Mouse (Mus musculus) cerebellum, adult 11-12 months (tissue): Measurements from ENCODE around the gene Sh3rf1.

Source experiments
- DNase-seq: peaks from one replicate; pipeline ENCODE4 v3.0.0; 2022

The Sh3rf1 gene

DNA sequence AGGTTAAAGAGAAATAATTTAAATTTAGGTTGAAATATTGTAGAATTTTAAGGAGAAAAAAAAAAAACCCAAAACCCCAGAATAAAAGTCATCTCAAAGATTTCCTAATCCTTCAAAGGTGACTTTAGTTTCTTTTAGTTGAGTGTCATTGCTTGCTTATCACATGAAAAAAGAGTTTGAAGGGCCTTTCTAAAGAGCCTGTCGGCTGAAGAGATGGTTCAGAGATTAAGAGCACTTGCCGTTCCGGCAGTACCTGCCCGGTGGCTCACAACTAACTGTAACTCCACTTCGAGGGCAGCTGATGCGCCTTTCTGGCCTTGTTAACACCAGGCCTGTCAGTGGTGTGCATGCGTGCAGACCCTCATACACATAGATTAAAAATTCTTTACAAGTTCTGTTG is 41.2 kb downstream of the Sh3rf1 start:
- no peak for DNase-seq

DNA sequence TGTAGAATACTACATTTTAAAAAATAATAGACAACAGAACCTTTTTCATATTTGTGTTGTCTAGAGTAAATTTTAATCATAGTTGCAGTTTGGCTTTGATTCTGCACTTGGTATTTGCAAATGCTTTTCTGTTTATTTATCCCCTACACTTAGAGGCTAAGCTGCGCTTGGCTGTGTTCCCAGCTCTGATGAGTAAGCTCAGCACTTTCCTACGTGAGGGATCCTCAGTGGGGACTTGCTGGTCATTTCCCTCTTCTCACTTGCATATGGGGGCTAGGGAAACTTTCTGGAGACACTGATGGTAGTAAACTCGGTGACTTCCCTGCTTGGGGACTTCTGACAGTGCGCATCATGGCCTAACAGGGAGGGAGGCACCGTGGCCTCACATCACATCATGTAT is 41.7 kb downstream of the Sh3rf1 start:
- DNase-seq = no peak

DNA sequence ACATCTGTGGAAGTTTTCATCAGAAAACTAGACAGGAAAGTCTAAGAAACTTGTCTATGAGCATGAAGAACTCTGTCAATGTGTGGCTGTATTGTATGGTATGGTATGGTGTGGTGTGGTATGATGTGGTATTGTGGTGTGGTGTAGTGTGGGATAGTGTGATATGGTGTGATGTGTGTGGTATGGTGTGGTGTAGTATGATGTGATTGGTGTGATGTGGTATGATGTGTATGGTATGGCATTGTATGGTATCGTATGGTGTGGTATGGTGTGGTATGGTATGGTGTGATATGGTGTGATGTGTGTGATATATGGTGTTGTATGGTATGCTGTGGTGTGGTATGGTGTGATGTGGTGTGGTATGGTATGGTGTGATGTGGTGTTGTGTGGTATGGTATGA is 43.4 kb downstream of the Sh3rf1 start:
- DNase-seq = no peak

DNA sequence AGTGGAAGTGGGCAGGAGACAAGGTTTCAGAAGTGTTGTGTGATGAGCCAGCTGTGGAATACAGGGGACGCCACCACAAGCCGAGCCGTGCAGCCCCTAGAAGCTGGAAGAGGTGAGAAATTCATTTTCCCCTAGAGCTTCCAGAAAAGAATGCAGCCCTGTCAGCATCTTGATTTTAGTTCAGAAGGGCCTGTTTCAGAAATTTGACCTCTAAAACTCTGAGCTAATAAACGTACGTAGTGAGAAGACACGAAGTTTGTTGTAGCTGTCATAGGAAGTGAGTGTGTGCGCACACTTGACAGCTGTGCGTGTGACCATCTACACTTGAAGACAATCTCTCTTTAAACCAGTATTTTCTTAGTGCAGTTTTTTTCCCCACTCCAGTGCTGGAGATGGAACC is 44.0 kb downstream of the Sh3rf1 start:
- DNase-seq = no peak

DNA sequence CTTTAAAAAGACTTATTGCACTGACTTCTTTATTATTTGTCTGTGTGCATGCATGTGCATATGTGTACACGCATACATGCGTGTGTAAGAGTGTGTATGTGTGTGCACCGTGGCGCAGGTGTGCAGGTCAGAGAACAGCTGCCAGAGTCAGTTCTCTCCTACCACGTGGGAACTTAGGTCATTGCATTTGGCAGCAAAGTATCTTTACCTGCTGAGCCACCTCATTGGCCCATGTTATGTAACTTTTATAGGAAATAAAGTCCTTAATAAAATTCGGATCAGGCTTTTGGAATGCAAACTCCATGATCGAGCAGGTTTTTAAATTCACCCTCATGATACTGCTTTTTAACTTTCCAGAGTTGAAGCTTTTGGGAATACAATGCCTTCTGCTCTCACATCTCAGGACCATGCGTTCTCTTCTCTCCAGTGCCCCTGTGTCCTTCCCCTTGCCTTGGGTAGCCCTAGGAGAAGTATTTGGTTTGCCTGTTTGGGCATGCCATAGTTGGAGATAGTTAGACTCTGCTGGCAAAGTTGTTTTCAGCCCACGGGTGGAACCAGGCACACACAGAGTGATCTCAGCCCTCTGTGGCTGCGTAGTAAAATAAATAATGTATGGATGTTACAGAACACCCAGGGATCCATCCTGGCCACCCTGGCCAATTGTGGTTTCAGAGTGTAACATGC is 44.7 kb downstream of the Sh3rf1 start:
- no peak for DNase-seq

DNA sequence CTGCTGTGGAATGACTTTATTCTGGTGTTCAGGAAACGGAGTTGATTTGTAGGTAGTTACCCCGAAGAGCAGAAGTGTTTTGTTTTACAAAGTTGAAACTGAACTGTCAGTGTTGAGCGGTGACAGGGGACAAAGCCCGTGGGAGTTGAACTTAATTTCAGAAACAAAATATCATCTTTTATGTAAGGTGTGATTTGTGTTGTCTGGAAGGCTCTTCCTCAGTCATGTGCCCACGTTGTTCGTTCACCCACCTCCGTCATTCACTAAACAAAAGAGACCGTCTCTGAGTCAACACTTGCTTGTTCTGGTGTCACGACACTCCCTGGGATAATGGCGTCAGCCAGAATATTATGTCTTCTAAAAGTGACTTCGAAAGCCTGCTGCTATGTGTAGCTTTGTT is 46.3 kb downstream of the Sh3rf1 start:
- no peak for DNase-seq

DNA sequence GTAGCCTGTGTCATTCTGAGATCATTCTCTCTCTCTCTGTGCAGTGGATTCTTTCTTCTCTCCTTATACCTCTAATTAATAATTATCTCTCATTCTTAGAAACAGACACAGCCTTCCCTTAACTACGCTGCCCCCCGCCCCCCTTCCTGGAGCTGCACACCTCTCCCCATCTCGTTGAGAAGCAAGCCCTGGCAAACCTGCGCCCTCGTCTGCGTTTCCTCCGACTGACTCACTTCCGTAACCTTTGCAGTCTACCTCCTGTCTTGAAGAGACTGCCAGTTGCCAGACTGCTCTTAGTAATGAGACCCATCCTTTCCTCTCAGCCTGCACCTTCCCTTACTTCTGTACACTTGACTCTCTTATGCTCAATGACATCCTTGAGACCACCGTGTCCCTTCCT is 46.9 kb downstream of the Sh3rf1 start:
- no peak for DNase-seq

DNA sequence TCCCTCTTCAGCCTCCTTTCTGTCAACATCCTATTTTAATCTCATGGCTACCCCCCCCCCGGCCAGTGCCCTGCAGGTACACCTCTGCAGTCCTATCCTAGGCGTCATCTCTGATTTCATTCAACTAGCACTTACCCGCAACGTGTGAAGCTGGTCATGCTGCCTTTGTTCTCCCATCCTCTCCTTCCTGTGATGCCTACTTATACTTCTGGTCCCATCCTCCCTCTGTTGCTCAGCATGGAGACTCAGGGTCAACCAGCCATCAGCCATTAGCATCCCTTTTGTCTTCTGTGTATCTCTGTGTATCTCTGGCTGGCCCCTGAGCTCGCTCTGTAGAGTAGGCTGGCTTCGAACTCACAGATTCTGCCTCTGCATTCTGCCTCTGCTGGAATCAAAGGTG is 47.3 kb downstream of the Sh3rf1 start:
- no peak for DNase-seq

DNA sequence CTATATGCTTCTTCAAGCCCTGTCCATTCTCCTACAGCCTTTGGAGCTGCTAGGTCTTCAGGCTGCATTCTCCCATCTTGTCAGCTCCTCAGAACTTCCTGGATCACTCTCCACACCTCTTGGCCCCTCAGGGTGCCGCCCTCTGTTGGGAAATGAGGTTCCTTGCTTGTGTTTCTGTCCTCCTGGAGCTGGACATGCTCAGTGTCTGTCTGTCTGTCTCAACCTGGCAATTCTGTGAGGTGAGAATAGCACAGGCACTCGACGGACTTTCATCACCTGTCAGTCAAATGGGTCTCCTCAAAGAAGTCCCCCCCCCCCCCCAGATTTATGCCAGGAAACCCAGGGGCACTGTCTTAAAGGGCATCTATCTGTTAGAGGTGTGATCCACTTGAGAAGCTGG is 49.2 kb downstream of the Sh3rf1 start:
- no peak for DNase-seq

DNA sequence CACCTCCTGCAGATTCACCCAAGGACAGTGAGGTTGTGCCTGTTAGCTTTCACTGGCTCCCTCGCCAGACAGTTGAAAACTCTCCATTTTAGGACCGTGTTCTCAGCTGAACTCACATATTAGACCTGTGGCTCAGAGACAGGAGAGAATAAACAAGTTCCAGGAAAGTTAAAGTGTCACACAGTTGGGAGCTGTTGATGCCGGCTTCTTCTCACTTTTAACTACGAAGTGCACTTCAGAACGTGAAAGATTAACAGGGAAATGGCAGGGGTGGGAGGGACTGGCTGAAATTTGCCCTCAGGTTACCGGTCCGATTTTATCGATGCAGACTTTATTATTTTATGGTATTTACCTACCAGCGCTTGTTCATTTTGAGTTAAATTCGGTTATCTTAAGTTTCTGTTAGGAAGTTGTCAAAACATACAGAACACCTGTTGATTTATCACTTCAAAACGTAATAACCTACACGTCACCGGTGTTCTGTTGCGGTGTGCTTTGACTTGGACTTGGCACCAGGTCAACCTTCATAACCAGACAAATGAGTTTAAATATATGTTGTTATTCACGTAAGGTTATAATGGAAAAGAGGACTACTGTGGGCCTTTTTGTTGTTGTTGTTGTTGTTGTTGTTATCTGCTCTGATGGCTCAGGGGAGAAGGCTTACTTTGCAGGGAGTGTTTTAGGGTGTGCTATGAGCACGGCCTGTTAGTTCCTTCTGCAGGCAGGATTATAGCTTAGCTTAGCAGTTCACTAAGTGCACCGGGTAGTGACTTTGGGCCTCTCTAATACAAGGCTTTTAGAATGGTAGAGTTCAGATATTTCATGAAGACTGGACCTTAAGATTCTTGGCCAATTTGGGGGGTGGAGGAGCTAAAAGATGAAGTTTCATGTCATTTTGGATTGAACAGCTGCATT is 49.9 kb downstream of the Sh3rf1 start:
- DNase-seq = no peak

DNA sequence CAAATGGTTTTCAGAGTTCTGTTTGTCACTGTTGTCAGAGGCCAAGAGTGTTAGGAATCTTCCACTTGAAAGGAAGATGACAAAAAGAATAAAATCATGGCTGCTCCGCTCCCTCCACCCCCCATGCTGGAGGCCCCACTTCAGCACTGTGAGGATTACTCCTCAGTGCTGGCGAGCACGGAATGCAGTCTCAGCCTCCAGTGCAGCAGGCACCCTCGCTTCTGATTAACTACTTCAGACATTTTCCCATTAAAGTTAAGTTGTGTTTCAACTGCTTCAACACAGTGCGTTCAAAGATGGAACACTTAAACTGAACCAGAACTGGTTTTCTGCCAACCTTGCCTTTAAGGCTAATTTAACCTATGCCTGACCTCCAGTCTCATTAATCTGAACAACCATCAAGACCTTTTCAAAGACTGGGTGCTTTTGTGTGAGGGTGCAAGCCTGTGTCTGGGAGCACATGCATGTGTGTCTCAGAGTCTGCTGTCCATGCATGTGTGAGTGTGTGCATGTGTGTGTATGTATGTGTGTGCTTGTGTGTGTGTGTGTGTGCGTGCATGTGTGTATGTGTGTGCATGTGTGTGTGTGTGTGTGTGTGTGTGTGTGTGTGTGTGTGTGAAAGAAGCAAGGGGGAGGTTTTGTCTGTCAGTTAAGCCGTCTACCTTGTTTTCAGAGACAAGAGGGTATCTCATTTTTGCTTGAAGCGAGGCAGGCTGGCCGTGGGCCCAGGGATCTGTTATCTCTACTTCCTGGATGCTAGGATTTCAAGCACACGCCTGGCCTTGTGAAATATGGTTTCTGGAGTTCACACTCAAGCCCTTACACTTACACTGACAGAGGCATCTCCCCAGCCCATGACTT is 51.2 kb downstream of the Sh3rf1 start:
- no peak for DNase-seq

DNA sequence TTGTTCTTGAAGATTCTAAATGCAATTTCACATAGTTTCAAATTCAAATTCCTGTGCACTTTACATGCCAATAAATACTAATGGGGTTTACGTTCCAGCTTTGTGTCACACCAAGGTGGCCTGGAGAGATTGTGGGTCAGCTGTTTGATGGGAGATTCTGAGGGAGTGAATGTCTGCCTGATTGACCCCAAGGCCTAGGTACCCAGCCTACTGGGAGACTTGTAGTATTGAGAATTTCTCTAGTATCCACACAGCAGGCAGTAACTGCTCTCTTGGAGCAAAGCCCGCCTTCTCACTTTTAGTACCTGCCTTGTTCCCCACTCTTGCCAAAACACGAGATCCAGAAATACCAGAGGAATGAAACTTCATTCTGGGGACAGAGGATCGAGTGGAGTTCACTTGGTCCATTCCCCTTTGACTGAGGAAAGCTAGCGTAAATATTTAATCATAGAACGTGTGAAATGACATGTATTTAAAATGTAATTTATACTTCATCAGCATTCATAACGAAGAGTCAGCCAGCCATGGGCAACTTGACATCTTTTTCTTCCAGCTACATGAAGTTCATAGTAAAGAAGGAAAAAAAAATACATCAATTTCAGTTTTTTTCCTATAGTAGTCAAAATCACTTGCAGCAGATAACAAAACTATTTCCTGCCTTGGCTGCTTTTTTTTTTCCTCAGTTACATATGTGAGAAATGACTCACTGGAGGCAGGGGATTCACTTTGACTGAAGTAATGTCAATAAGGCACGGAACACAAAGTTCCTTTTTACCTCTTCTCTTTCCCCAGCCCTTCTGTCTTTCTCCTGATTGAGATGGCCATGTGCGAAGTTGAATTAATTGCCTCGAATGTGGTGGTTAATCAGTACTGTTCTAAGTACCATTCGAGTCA is 52.0 kb downstream of the Sh3rf1 start:
- DNase-seq = no peak

DNA sequence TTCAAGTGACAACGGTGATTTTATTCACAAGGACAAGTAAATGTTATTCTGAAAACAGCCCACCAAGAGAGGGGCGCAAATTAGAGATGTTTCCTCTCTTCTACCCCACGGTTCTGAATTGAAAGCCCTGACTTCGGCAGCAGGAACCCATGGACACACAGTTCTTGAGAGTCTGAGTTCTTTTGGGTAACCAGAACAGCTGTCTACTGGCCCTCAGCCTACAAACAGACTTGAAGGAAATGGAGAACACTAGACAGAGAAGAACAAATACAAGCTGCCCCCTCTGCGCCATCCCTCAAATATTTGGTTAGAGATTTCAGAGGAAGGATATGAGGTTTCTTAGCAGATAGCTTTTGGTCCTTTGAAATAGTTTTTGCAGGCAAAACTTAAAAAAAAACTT is 52.7 kb downstream of the Sh3rf1 start:
- no peak for DNase-seq

DNA sequence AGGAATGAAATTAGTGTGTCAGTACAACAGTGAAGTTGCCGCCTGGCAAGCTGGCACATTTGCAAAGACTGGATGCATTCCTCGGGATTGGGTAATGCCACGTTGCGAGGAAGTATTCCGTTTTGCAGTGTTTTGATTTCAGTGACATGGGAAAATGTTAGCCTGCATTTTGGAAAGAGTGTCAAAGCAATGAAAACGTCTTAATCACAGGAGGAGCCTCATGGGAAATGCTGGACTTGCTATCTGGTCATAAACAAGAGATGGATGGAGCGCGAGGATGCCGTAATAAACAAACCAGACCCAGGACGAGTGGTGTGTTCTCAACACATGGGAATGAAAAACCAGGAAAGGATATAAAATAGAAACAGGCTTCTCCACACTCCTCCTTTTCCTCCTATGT is 55.4 kb downstream of the Sh3rf1 start:
- DNase-seq = no peak

DNA sequence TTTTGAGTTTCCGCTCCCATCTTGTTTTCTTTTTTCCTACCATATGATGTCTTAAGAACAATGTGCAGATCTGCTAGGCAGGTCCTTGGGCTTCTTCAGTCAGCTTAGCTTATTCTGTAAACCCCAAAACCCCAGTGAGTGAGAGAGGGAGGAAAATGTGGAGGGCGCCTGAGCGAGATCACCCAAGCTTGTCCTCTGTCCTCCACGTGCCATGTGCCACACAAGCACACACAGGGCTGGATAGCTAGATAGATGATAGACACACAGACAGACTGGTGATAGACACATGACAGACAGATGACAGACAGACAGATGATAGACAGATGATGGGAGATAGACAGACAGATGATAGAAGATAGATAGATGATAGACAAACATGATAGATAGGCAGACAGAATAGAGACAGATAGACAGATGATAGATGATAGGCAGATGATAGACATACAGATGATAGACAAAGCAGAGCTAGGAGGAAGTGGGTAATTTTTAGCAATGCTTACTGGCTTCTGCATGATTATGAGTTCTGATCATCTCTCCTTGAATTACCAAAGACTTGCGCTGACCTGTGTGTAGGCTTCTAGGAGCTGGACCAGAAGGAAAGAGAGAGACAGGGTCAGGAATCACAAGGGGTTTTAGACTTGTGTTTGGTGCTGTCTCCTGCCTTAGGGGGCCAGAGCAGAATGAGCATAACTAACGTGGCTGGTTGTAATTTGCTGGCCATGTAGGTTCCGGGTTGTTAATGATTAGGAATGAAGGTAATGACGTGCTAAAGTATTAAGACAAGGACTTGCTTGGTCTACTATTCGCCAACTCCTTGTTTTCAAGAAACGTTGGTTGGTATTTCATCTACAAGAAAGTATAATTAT is 58.9 kb downstream of the Sh3rf1 start:
- no peak for DNase-seq

DNA sequence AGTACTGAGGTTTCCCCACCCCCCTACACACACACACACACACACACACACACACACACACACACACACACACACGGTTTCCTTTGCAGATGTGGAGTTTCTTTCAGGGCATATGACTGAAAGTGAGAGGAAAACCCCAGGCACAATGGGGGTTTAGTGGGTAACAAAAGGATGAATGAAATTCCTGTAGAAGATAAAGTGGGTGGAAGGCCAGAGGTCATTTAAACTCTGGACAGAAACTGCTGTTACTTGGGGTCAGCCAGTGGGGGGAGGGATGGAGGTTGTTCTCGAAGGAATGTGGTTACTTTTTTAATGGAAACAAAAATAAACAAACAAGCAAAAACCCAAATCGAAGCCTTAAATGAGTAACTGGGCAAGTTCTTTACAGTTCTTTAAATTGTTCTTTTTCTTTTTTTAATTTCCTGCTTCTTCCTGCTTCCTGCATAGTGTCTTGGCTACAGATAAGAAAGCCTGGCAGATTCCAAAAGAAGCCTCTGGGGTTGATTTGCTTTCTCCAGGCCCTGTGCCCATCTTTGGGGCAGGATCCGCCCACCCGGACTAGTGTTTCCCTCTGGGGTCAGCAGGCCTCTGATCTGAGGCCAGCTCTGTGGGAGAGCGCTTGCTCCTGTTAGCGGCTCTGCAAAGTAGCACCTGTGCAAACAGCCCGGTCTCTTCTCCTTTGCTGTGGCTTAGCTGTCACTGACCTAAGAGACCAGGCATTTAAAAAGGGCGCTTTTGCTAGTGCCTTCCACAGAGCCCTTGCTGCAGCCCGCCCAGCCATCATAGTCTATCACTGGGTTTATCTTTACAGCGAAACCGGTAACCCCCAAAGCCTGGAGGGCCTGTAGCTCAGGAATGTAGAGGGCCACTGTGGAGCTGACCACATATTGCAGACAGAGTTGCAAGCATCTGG is 59.8 kb downstream of the Sh3rf1 start:
- no peak for DNase-seq

DNA sequence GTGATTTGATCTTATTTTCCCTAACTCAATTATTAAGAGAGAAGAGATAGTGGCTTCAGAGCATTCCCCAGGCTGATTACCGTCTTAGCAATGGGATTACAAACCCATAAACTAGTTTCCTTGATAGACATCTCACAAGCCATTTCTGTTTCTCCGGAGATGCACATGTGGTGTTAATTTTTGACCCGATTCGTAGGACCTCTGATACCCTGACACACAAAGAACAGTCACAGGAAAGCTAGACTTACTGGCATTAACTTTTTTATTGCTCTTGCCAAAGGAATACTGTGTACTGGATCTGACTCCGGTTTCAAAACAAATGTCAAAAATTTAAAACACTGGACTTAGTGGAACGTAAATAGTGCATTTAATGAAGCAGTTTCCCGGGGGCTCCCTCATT is 62.2 kb downstream of the Sh3rf1 start:
- DNase-seq = no peak

DNA sequence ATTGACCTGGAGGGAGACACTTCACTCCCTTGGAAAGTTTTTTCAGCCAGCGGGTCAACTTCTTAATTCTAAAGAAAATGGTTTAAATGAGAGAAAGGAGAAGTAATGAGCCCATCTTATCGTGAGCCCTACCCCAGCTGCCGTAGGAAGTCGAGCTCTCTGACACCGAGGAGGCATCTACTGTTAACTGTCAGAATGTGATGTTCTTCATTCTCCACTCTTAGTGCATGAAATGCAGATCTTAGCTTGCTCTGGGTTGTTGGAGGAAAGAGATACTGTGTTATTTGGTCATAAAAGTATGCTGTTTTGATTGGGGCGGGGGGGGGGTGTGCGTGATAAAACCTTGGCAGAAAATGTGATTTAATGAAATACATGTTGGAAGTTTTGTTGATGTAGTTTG is 62.7 kb downstream of the Sh3rf1 start:
- DNase-seq = no peak

DNA sequence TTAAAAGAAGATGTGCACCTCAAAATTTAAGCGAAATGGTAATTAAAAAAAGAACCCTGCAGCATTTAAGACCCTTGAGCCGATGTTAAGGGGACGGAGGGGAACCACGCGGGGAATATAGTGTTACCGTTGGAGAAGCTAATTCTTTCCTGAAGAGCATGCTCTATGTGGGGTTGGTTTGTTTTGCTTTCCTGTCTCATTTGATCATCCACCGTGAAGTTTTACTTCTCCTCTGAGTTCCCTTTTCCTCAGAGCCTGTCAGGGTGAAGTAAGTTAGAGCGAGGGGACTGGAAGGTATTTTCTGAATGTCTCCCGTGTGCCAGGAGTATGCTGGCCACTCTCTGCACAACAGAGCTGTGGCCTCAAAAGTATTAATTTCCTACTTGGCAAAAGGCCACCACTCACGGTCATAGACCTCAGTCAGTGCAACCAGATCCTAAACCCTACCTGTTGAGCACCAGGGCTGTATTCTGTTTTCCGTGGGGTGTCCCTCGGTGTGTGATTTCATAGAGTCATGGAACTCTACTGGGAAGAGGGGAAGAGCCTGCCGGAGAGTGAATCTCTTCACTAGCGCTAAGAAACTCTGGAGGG is 63.2 kb downstream of the Sh3rf1 start:
- DNase-seq = no peak

DNA sequence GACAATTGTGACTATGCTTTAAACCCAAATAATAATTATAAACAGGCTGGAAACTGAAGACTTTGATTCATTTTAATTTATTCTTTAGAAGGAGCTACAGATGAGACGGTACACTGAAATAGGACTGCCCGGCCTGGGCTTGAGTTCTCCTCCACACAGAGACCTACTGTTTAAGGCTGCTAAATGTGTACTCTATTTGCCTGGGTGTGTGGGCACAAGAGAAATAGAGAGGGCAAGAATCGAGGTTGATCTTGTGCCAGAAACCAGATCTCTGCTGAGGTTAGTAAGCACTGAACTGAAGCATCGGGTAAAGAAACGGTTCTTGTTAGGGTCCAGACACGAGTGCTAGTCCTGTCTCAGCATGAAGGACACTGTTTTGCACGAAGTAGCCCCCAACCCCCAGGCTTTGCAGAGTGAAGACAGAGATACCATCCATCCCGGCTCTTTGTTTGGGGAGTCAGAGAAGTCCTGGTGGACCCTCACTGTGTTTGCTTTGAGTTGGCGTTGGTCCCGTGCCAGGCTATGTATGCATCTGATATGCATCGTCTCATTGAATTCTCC is 64.4 kb downstream of the Sh3rf1 start:
- DNase-seq = no peak
